Comparison of ENCODE assay signal across 16 mouse cellular contexts in genomic region chr14:19927879-19928278, GRCm38 (mm10). TPM values are rescaled to one million over a fixed set of nuclear protein-coding genes. Genes with fewer than 3 reads are reported as not detected.
DNase-seq lines count a peak whose midpoint lies in the region; ATAC-seq and TF ChIP-seq lines count a peak whose summit lies in the region.
"Had no signal": no experiment of that assay in that cellular context is flagged by ENCODE, and none has a peak within 500 bp of the region (broad histone marks: within the 10 kb centered on the region; RNA-seq: fewer than 3 reads in every experiment).

No protein-coding gene starts in this region.

- H3K4me2 ChIP-seq in midbrain, embryonic 11.5 days = no peak overlapping the region
- no peak overlapping the region for H3K4me2 ChIP-seq in midbrain, embryonic 13.5 days (replicated peaks)
- no peak overlapping the region for H3K4me2 ChIP-seq in midbrain, postnatal 0 days (ENCODE audit: low read depth, low read length, poor library complexity, severe bottlenecking)

- H3K27ac ChIP-seq in midbrain, embryonic 11.5 days (ENCODE audit: low read depth, low read length) = no peak overlapping the region
- no peak overlapping the region; the same call in 1 of the 2 replicates for H3K27ac ChIP-seq in midbrain, embryonic 13.5 days
- H3K27ac ChIP-seq in midbrain, postnatal 0 days (ENCODE audit: low read depth, low read length) = no peak overlapping the region

- 19% methylated on average over 6 of the region's 6 CpGs for WGBS in midbrain, embryonic 11.5 days
- WGBS in midbrain, embryonic 13.5 days = 13% methylated on average over 6 of the region's 6 CpGs
- 17% methylated on average over 6 of the region's 6 CpGs for WGBS in midbrain, postnatal 0 days

- peak; percentile 89 for DNase-seq in heart, adult 11 months
- no peak for DNase-seq in heart, postnatal 25 days (ENCODE audit: low spot score)
- DNase-seq in midbrain, embryonic 11.5 days (ENCODE audit: low spot score, missing footprints) = no peak
- peak; percentile 28 for DNase-seq in midbrain, postnatal 0 days (ENCODE audit: low spot score)
- no peak for DNase-seq in urinary bladder, postnatal 10 days (ENCODE audit: low spot score)
- no peak for DNase-seq in left cerebral cortex, adult 18-20 months (ENCODE audit: low spot score in 2 of 2)
- DNase-seq: adrenal gland, adult 8-10 months; B cell, adult 2 months; cerebellum, adult 11 months; gastrocnemius, postnatal 25 days; layer of hippocampus, adult 9-11 months; lung, postnatal 36 days; thymus, adult 18-20 months had no signal

- ATAC-seq in midbrain, embryonic 11.5 days (ENCODE audit: low FRiP score) = 0 out of 2 replicates have a peak, but pooled peaks have one; percentile 25
- no peak for ATAC-seq in midbrain, embryonic 13.5 days
- ATAC-seq in erythroblast, adult 5-6 weeks (replicated peaks; ENCODE audit: low FRiP score, poor library complexity, severe bottlenecking) = peak; percentile 94
- no peak for ATAC-seq in midbrain, postnatal 0 days (ENCODE audit: low FRiP score)

- no peaks in the 10 kb centered on the region for H3K27me3 ChIP-seq in midbrain, embryonic 11.5 days (ENCODE audit: control insufficient read depth, insufficient read depth, low read length)
- H3K27me3 ChIP-seq in midbrain, embryonic 13.5 days = no peaks in the 10 kb centered on the region
- no peaks in the 10 kb centered on the region for H3K27me3 ChIP-seq in midbrain, postnatal 0 days (ENCODE audit: insufficient read depth, low read length)

- peaks cover 2% of the 10 kb centered on the region; the same call in 1 of the 2 replicates for H3K36me3 ChIP-seq in midbrain, embryonic 11.5 days (ENCODE audit: control insufficient read depth, insufficient read depth, low read length)
- peaks cover 22% of the 10 kb centered on the region for H3K36me3 ChIP-seq in midbrain, embryonic 13.5 days
- H3K36me3 ChIP-seq in midbrain, postnatal 0 days (ENCODE audit: insufficient read depth, low read length) = no peaks in the 10 kb centered on the region

- H3K9ac ChIP-seq in midbrain, embryonic 11.5 days (ENCODE audit: low read length) = no peak overlapping the region
- H3K9ac ChIP-seq in midbrain, embryonic 13.5 days (replicated peaks) = no peak overlapping the region
- no peak overlapping the region for H3K9ac ChIP-seq in midbrain, postnatal 0 days (replicated peaks; ENCODE audit: low read length, poor library complexity, severe bottlenecking)

- H3K4me3 ChIP-seq in midbrain, embryonic 11.5 days (ENCODE audit: low read depth, low read length) = no peak overlapping the region
- no peak overlapping the region for H3K4me3 ChIP-seq in midbrain, embryonic 13.5 days (replicated peaks)
- no peak overlapping the region for H3K4me3 ChIP-seq in midbrain, postnatal 0 days (ENCODE audit: low read depth, low read length)
- H3K4me3 ChIP-seq: myocyte had no signal

- no peak for TF ChIP-seq CTCF in midbrain, postnatal 0 days (IDR thresholded peaks at IDR 0.05)

- H3K9me3 ChIP-seq in midbrain, embryonic 11.5 days (ENCODE audit: control insufficient read depth, low read length) = peaks cover 6% of the 10 kb centered on the region; the same call in 1 of the 2 replicates
- no peaks in the 10 kb centered on the region for H3K9me3 ChIP-seq in midbrain, embryonic 13.5 days
- no peaks in the 10 kb centered on the region for H3K9me3 ChIP-seq in midbrain, postnatal 0 days (ENCODE audit: low read length)

- intact Hi-C loops in heart, postnatal 25 days (cut with DNase I) = no loop called here

- peaks cover 21% of the 10 kb centered on the region for H3K4me1 ChIP-seq in midbrain, embryonic 11.5 days (ENCODE audit: control insufficient read depth, insufficient read depth, low read length)
- peaks cover 38% of the 10 kb centered on the region for H3K4me1 ChIP-seq in midbrain, embryonic 13.5 days (replicated peaks)
- H3K4me1 ChIP-seq in midbrain, postnatal 0 days (ENCODE audit: insufficient read depth, low read length) = peaks cover 4% of the 10 kb centered on the region; the same call in 1 of the 2 replicates

RNA-seq across cellular contexts. Expression of gene Gng2, which starts 49.5 kb away (rescaled TPM):
- 10 to 100 TPM; 15.8 to 16.7 TPM for total RNA-seq in heart, postnatal 25 days (2021)
- 134 and 152 TPM in 2 replicates for polyA plus RNA-seq in midbrain, embryonic 11.5 days (2014; fragmentation: Nextera tagmentation; extraction: Ambion mirVana)
- polyA plus RNA-seq in midbrain, embryonic 13.5 days (2015; fragmentation: Nextera tagmentation; extraction: Ambion mirVana) = 367 and 370 TPM in 2 replicates
- total RNA-seq in erythroblast, adult 5-6 weeks (2015; ENCODE audit: low replicate concordance) = 8.6 and 44.8 TPM in 2 replicates
- total RNA-seq in erythroblast, adult 5-6 weeks (2017; ENCODE audit: low replicate concordance) = 6.6 and 11.4 TPM in 2 replicates
- total RNA-seq in midbrain, postnatal 0 days (2014; rRNA removed) = 419 and 439 TPM in 2 replicates
- polyA plus RNA-seq in midbrain, postnatal 0 days (2015; fragmentation: Nextera tagmentation; extraction: Ambion mirVana) = 344 and 374 TPM in 2 replicates
- total RNA-seq in left cerebral cortex, adult 18-20 months (2021) = 100 to 1,000 TPM; 202 to 212 TPM

Comparison
In these comparisons a context has a peak if more than half of its experiments do, and no peak if none do; other contexts are left out.
1. DNase-seq: peak in heart, adult 11 months (single experiment) and midbrain, postnatal 0 days (single experiment); none in heart, postnatal 25 days (single experiment), midbrain, embryonic 11.5 days (single experiment), urinary bladder, postnatal 10 days (single experiment) and left cerebral cortex, adult 18-20 months (0 of 2).
2. ATAC-seq: peak in midbrain, embryonic 11.5 days (single experiment) and erythroblast, adult 5-6 weeks (single experiment); none in midbrain, embryonic 13.5 days (single experiment) and midbrain, postnatal 0 days (single experiment).